Mouse (Mus musculus) c-Kit-positive CD71-positive TER-119-positive erythroid progenitor cells, embryonic 14.5 days (primary cell): ENCODE measurements at regions not wholly inside any gene's neighbourhood (a gene's known extent, or its start where the extent isn't known, plus 50 kb on each side); places are given as distances from the start of the nearest gene placed in this dataset.

Source experiments
- DNase-seq: peaks from one replicate; pipeline ENCODE4 v3.0.0-alpha.2; 2013; ENCODE audit warnings: low spot score

GRCm38 (mm10) chr4:135036764-135037163 lies 83.7 kb upstream of the Runx3 start:
- DNase-seq, result no peak

- no peak for DNase-seq
Measured at GRCm38 (mm10) chr4:135039234-135039633, 81.2 kb upstream of the Runx3 start.

DNA sequence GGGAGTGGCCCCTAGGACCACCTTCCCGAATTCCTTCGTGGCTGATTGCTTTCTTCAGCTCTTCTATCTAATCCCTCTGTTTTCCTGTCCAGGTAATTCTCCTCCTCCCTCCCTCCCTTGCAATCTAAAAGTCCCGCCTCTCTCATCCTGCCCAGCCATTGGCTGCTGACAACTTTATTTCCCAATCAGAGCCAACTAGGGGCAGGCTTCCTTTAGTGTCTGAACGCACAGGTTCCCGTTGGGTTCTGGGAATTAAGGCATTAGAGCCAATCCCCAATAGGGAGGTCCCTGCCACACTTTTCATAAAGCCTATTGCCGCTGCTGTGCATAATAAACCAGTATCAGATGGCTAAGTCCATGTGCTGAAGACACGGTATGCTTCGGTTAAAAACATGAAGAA lies 78.5 kb upstream of the Runx3 start:
- no peak for DNase-seq

DNA sequence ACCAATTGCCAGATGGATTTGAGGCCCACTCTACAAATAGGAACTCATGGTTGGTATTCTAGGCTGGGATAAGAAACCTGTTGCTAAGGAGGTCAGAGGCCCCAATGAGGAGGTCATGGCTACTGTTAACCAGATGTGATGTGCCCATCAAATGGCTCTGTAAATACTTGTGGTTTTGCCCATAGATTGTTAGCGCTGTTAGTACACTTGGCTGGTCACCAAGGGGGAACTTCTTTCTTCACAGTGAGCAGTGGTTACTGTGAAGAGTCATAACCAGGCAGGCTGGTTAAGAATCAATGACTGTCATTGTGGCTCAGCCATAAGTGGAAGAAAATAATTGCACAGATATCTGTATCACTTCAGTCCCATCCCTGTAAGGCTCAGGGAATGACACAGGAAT lies 78.0 kb upstream of the Runx3 start:
- DNase-seq, result no peak

DNA sequence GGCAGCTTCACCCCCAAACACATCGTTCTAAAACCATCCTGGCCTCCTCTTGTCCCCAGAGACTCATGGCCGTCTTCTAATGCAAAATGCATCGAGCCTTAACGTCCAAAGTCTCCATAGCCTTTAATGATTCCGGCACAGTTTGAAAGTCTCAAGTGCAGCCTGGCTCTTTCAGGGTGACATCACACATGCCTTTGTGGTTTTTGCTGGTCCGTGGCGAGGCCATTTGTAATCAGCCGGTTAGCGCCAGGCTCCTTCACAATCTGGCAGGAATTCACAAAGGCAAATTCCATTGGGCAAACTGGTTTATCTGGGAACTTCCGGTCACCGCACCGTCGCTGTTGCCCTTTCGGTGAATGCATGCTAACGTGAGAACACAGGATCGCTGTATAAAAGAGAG lies 75.4 kb upstream of the Runx3 start:
- DNase-seq, result no peak

- peak; percentile 46 for DNase-seq
Measured at GRCm38 (mm10) chr4:135046619-135047018, 73.8 kb upstream of the Runx3 start.

DNA sequence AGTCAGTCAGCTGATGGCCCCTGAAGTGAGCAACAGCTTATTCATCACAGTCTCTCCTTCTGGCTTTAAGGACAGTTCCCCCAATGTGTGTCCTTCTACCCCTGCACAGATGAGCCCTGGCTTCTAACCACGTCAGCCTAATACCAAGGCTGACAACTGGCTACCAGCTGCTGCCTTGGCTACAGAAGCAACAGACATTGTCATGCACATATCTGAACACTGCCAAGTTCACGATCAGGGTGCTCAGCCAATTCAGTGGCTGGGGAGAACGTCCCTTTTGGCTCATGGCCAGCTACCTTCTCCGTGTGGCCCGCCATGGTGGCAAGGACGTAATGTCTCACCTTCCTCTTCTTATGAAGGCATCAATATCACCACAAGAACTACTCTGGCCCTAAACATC lies 73.2 kb upstream of the Runx3 start:
- no peak for DNase-seq

GRCm38 (mm10) chr4:135047771-135048170 lies 72.7 kb upstream of the Runx3 start:
- DNase-seq, result no peak

- no peak for DNase-seq
Measured at GRCm38 (mm10) chr4:135049924-135050323, 70.5 kb upstream of the Runx3 start.

DNA sequence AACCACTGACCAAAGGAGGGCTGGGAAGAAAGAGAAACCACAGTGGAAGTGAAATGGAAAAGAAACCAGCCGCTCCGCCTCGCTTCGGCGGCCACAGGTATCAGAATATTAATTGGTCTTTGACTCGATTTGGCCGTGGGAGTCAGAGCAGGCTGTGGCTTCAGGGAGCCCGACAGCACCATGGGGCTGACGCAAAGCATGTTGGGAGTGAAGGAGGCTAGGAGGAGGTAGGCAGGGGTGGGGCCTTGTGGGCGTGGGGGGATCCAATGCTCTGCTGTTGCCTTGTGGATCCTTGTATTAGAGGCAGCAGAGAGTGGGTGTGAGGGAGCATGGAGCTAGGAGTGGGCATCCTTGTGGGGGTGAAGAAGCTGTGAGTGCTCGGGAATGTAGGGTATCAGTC lies 69.0 kb upstream of the Runx3 start:
- DNase-seq, result no peak

- no peak for DNase-seq
Measured at GRCm38 (mm10) chr4:135053585-135053984, 66.9 kb upstream of the Runx3 start.

DNA sequence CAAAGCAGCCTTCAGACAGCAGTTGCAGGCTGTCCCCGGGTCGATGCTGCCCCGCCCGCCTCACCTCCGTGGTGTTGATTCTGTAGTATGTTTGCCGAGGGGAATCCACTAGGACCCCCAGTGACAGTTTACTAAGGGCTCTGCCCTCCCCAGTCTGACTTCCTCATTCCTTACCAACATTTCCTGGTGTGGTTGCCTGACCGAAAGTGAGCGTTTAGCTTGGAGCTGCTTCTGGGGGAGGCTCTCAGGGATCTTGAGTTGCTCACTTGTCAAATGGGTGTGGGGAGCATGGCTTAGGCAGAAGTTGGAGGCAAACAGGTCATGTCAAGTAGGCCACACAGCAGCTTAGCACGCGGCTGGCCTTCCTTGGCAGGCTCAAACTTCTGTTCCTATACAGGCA lies 66.1 kb upstream of the Runx3 start:
- DNase-seq, result no peak

- no peak for DNase-seq
Measured at GRCm38 (mm10) chr4:135056371-135056770, 64.1 kb upstream of the Runx3 start.

DNA sequence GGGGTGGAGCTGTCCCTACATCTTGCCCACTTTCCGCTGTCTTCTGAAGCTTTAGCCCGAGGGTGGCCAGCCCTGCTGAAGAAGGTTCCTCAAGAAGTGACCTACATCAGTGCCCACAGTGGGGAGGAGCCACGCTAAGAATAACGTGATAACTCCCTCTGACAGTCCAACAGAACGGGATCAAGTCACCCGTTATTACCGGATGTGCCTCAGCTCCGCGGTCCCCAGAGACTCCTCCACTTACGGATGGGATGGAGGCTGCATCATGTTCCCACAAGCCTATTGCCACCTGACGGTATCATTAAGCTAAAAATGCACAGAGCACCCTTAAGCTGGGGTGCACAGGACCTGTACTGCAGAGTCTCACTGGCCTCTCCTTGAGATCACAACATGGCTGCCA lies 63.2 kb upstream of the Runx3 start:
- DNase-seq, result no peak

GRCm38 (mm10) chr4:135058895-135059294 lies 61.6 kb upstream of the Runx3 start:
- DNase-seq, result no peak

- peak; percentile 54 for DNase-seq
Measured at GRCm38 (mm10) chr4:135061030-135061743, 59.3 kb upstream of the Runx3 start.

DNA sequence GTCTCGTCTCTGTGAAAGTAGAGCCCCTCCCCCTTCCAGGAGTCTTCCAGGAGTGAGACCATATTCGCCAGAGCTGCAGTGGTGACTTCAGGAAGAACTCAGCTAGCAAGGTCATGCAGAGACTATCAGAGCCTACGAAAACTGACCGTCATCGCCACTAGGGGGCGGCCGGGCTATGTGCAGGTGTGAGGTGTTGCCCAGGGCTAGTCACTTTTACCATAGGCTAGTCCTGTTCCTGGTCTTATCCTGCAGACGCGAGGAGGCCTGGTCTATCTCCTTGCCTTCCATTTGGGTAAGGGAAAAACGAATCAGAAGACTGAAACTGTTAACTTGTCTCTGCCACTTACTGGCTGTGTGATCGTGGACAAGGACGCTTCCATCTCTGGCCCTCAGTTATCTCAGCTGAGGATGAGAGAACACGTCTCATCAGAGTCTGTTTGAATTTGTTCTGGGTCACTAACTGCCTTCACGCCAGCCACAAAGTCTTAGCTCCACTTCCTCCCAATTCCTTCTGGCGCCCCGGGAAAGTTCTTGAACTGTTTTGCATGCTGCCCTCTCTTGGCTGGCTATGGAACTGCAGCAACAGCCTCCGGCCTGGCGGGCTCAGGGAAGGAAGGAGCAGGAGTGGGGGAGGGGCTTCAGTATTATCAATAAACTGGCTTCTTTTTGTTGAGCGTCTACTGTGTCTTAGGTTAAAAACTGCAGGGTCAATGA lies 53.5 kb upstream of the Runx3 start:
- DNase-seq, result peak; percentile 85

DNA sequence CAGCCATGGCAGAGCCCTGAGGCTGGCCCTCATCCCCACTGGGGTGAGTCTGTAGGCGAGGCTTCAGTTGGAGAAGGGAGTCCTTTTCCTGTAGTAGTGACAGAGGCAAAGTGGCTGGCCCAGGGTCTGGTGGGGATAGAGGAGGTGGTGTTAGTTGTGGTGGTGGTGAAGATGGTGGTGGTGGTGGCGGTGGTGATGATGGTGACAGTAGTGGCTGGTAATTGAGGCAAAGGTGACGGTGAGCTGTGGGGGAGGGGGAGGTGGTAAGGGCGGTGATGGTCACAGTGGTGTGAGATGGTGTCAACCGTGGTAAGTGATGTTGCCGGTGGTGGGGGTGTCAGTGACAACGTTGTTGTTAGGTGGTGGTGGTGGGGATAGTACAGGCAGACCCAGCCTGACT lies 52.6 kb upstream of the Runx3 start:
- DNase-seq, result no peak

DNA sequence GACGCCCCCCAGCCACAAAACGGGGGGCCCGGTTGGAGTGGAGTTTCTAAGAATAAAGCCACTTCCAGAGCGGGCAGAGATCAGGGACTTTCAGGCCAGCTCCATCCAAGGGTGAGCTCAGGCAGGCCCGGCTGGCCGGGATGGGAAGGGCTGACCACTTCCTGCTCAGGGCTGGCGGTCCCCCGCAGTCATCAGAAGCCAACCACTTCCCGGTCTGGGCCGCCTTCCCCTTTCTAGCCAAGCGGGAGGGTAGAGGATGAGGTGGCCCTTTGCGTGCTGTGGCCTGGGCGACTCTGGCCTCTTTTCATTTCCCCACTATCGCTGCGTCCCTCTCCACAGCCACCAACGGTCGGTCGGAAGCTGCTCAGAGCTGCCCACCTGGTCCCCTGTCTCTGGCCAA lies 50.6 kb upstream of the Runx3 start:
- DNase-seq, result no peak
